Mouse (Mus musculus) hindbrain, embryonic 13.5 days (tissue): ENCODE measurements around the gene Syt12. TPM values are rescaled to one million over a fixed set of nuclear protein-coding genes. Genes with fewer than 3 reads are reported as not detected.
A peak's percentile ranks its signal among the peaks of the same experiment; 100 is the strongest.

Source experiments
- ATAC-seq: fragments of 200-750 bp; cut with Nextera tagmentation; 2 replicates; pipeline ENCODE4 v1.8.0; 2017; ENCODE audit warnings: moderate TSS enrichment; ENCODE audit not compliant: low FRiP score
- H3K27ac ChIP-seq: fragments of 300-500 bp; sonication (generic); 2 replicates; pipeline ENCODE4 v1.5.1; 2015; ENCODE audit warnings: inconsistent platforms, mild to moderate bottlenecking, moderate library complexity
- H3K27me3 ChIP-seq: fragments of 300-500 bp; sonication (generic); 2 replicates; pipeline ENCODE4 v1.6.1; 2015; ENCODE audit warnings: mild to moderate bottlenecking, inconsistent platforms
- H3K36me3 ChIP-seq: fragments of 300-500 bp; sonication (generic); 2 replicates; pipeline ENCODE4 v1.6.1; 2015; ENCODE audit warnings: mild to moderate bottlenecking, inconsistent platforms
- H3K4me1 ChIP-seq: fragments of 300-500 bp; sonication (generic); replicated peaks from 2 replicates; pipeline ENCODE4 v1.6.1; 2015; ENCODE audit warnings: inconsistent platforms
- H3K4me2 ChIP-seq: fragments of 300-500 bp; sonication (generic); 2 replicates; pipeline ENCODE4 v1.6.1; 2015; ENCODE audit warnings: inconsistent platforms, mild to moderate bottlenecking, moderate library complexity
- H3K4me3 ChIP-seq: fragments of 300-500 bp; sonication (generic); 2 replicates; pipeline ENCODE4 v1.5.1; 2015; ENCODE audit warnings: mild to moderate bottlenecking, inconsistent platforms
- H3K9ac ChIP-seq: fragments of 300-500 bp; sonication (generic); 2 replicates; pipeline ENCODE4 v1.6.1; 2015; ENCODE audit warnings: mild to moderate bottlenecking, inconsistent platforms
- H3K9me3 ChIP-seq: fragments of 300-500 bp; sonication (generic); 2 replicates; pipeline ENCODE4 v1.6.1; 2016; ENCODE audit warnings: inconsistent platforms
- WGBS: fragments of 180-500 bp; shearing (Covaris S2); methylation state at CpG from one replicate; pipeline ENCODE4 v1.1.7; 2015; 5-methylcytosine and 5-hydroxymethylcytosine counted together
- polyA plus RNA-seq: library from polyadenylated mRNA; unstranded; fragments of >200 nt; fragmentation: Nextera tagmentation; extraction: Ambion mirVana; gene quantifications from 2 replicates; pipeline ENCODE4 v1.2.1, GENCODE M21; 2015

Syt12 gene
- polyA plus RNA-seq, 1 experiment from 2014 or later: 2.9 TPM

- Histone ChIP-seq H3K27ac (no peak within 1 kb of the TSS), H3K27me3 (no peaks in the 10 kb centered on the region), H3K4me1 (peaks cover 10% of the 10 kb centered on the region), H3K36me3 (no peaks in the 10 kb centered on the region), H3K4me3 (no peak within 1 kb of the TSS), H3K4me2 (no peak within 1 kb of the TSS), H3K9me3 (no peaks in the 10 kb centered on the region), H3K9ac (no peak within 1 kb of the TSS)
- WGBS: 56% methylated on average over 16 of the region's 16 CpGs
- ATAC-seq: no peak
Measured at GRCm38 (mm10) chr19:4498062-4498933, 21.1 kb upstream of the Syt12 start, which contains the start of gene 2010003K11Rik. 2010003K11Rik (minus strand) TSS chr19:4498583.

GRCm38 (mm10) chr19:4497263-4497973 is 20.2 kb upstream of the Syt12 start:
- no peaks in the 10 kb centered on the region for H3K9me3 ChIP-seq
- H3K4me3 ChIP-seq: no peak overlapping the region
- no peak overlapping the region for H3K9ac ChIP-seq
- no peak overlapping the region for H3K4me2 ChIP-seq
- H3K27ac ChIP-seq: no peak overlapping the region
- 6% methylated on average over 4 of the region's 4 CpGs for WGBS
- peaks cover 10% of the 10 kb centered on the region for H3K4me1 ChIP-seq
- H3K36me3 ChIP-seq: no peaks in the 10 kb centered on the region
- ATAC-seq: peak; percentile 68
- H3K27me3 ChIP-seq: no peaks in the 10 kb centered on the region

- no peak overlapping the region for H3K9ac ChIP-seq
- ATAC-seq: no peak
- no peaks in the 10 kb centered on the region for H3K36me3 ChIP-seq
- WGBS: 81% methylated on average over 3 of the region's 3 CpGs
- peaks cover 10% of the 10 kb centered on the region for H3K4me1 ChIP-seq
- no peaks in the 10 kb centered on the region for H3K27me3 ChIP-seq
- H3K4me2 ChIP-seq: no peak overlapping the region
- H3K27ac ChIP-seq: no peak overlapping the region
- H3K4me3 ChIP-seq: no peak overlapping the region
- H3K9me3 ChIP-seq: no peaks in the 10 kb centered on the region
Measured at GRCm38 (mm10) chr19:4496535-4497262, 19.5 kb upstream of the Syt12 start.

- 81% methylated on average over 5 of the region's 5 CpGs for WGBS
Measured at GRCm38 (mm10) chr19:4495814-4496213, 18.6 kb upstream of the Syt12 start.

GRCm38 (mm10) chr19:4494707-4495106 is 17.5 kb upstream of the Syt12 start:
- WGBS: 79% methylated on average over 7 of the region's 7 CpGs
- no peaks in the 10 kb centered on the region for H3K9me3 ChIP-seq
- ATAC-seq: no peak
- peaks cover 10% of the 10 kb centered on the region for H3K4me1 ChIP-seq
- no peaks in the 10 kb centered on the region for H3K27me3 ChIP-seq
- no peak overlapping the region for H3K4me3 ChIP-seq
- no peak overlapping the region for H3K27ac ChIP-seq
- 0 out of 2 replicates have a peak overlapping the region, but pooled peaks have one; percentile 8 for H3K9ac ChIP-seq
- H3K4me2 ChIP-seq: no peak overlapping the region
- H3K36me3 ChIP-seq: no peaks in the 10 kb centered on the region

More at GRCm38 (mm10) chr19:4495814-4496213, 18.6 kb upstream of the Syt12 start:
- Histone ChIP-seq H3K9me3 (no peaks in the 10 kb centered on the region), H3K36me3 (no peaks in the 10 kb centered on the region), H3K4me2 (no peak overlapping the region), H3K9ac (no peak overlapping the region), H3K27me3 (no peaks in the 10 kb centered on the region), H3K4me1 (peaks cover 10% of the 10 kb centered on the region), H3K27ac (no peak overlapping the region), H3K4me3 (no peak overlapping the region)
- no peak for ATAC-seq

GRCm38 (mm10) chr19:4492526-4493296 is 15.5 kb upstream of the Syt12 start:
- Histone ChIP-seq H3K27ac (no peak overlapping the region), H3K4me2 (no peak overlapping the region), H3K4me3 (no peak overlapping the region), H3K27me3 (no peaks in the 10 kb centered on the region), H3K9ac (peak overlapping the region; percentile 56), H3K36me3 (no peaks in the 10 kb centered on the region), H3K9me3 (no peaks in the 10 kb centered on the region), H3K4me1 (peaks cover 2% of the 10 kb centered on the region)
- 47% methylated on average over 9 of the region's 9 CpGs for WGBS
- ATAC-seq: no peak

GRCm38 (mm10) chr19:4491080-4491695 is 13.9 kb upstream of the Syt12 start:
- no peaks in the 10 kb centered on the region for H3K9me3 ChIP-seq
- H3K36me3 ChIP-seq: no peaks in the 10 kb centered on the region
- H3K27ac ChIP-seq: 0 out of 2 replicates have a peak overlapping the region, but pooled peaks have one; percentile 24
- no peak for ATAC-seq
- H3K4me1 ChIP-seq: no peaks in the 10 kb centered on the region
- H3K4me2 ChIP-seq: no peak overlapping the region
- 75% methylated on average over 10 of the region's 10 CpGs for WGBS
- no peaks in the 10 kb centered on the region for H3K27me3 ChIP-seq
- no peak overlapping the region for H3K9ac ChIP-seq
- no peak overlapping the region for H3K4me3 ChIP-seq

- Histone ChIP-seq H3K9me3 (no peaks in the 10 kb centered on the region), H3K27me3 (no peaks in the 10 kb centered on the region), H3K4me1 (no peaks in the 10 kb centered on the region), H3K4me3 (no peak overlapping the region), H3K27ac (no peak overlapping the region), H3K4me2 (no peak overlapping the region), H3K36me3 (no peaks in the 10 kb centered on the region), H3K9ac (no peak overlapping the region)
- WGBS: 70% methylated on average over 2 of the region's 2 CpGs
- no peak for ATAC-seq
Measured at GRCm38 (mm10) chr19:4487877-4488276, 10.6 kb upstream of the Syt12 start.

- H3K9ac ChIP-seq: no peak overlapping the region
- no peak overlapping the region for H3K4me3 ChIP-seq
- no peaks in the 10 kb centered on the region for H3K36me3 ChIP-seq
- H3K9me3 ChIP-seq: no peaks in the 10 kb centered on the region
- no peak overlapping the region for H3K4me2 ChIP-seq
- 50% methylated on average over 5 of the region's 5 CpGs for WGBS
- ATAC-seq: no peak
- H3K4me1 ChIP-seq: no peaks in the 10 kb centered on the region
- H3K27ac ChIP-seq: no peak overlapping the region
- H3K27me3 ChIP-seq: 0 out of 2 replicates have a peak, but pooled peaks cover 4% of the 10 kb centered on the region
Measured at GRCm38 (mm10) chr19:4485006-4485405, 7.8 kb upstream of the Syt12 start.

- H3K27me3 ChIP-seq: peaks cover 25% of the 10 kb centered on the region
- H3K9ac ChIP-seq: no peak overlapping the region
- H3K4me2 ChIP-seq: no peak overlapping the region
- peaks cover under 1% of the 10 kb centered on the region for H3K4me1 ChIP-seq
- no peaks in the 10 kb centered on the region for H3K9me3 ChIP-seq
- no peak overlapping the region for H3K27ac ChIP-seq
- no peak overlapping the region for H3K4me3 ChIP-seq
- WGBS: 95% methylated on average over 3 of the region's 3 CpGs
- ATAC-seq: no peak
- no peaks in the 10 kb centered on the region for H3K36me3 ChIP-seq
Measured at GRCm38 (mm10) chr19:4482111-4482859, 5.0 kb upstream of the Syt12 start.

GRCm38 (mm10) chr19:4481326-4481725 is 4.1 kb upstream of the Syt12 start:
- H3K9ac ChIP-seq: no peak overlapping the region
- H3K27ac ChIP-seq: no peak overlapping the region
- no peaks in the 10 kb centered on the region for H3K9me3 ChIP-seq
- H3K4me3 ChIP-seq: no peak overlapping the region
- H3K36me3 ChIP-seq: no peaks in the 10 kb centered on the region
- peaks cover 10% of the 10 kb centered on the region for H3K4me1 ChIP-seq
- peaks cover 35% of the 10 kb centered on the region for H3K27me3 ChIP-seq
- H3K4me2 ChIP-seq: no peak overlapping the region
- ATAC-seq: no peak
- 60% methylated on average over 4 of the region's 4 CpGs for WGBS
